Mouse (Mus musculus): ENCODE results near the gene Slc23a4.

The Slc23a4 gene

GRCm38 (mm10) chr6:34954926-34955861 is 33.0 kb downstream of the Slc23a4 start:
- no peak for DNase-seq (ENCODE audit: low spot score)

GRCm38 (mm10) chr6:34951956-34952667 is 36.1 kb downstream of the Slc23a4 start:
- DNase-seq (ENCODE audit: low spot score) = no peak

- DNase-seq (ENCODE audit: low spot score) = no peak
Measured at GRCm38 (mm10) chr6:34951518-34951917, 36.7 kb downstream of the Slc23a4 start.

- no peak for DNase-seq (ENCODE audit: low spot score)
Measured at GRCm38 (mm10) chr6:34948461-34948860, 39.7 kb downstream of the Slc23a4 start.

GRCm38 (mm10) chr6:34946486-34947079 is 41.6 kb downstream of the Slc23a4 start:
- DNase-seq (ENCODE audit: low spot score) = no peak

GRCm38 (mm10) chr6:34943499-34943898 is 44.7 kb downstream of the Slc23a4 start:
- no peak for DNase-seq (ENCODE audit: low spot score)

GRCm38 (mm10) chr6:34942446-34942845 is 45.8 kb downstream of the Slc23a4 start:
- DNase-seq (ENCODE audit: low spot score) = no peak

- DNase-seq (ENCODE audit: low spot score) = no peak
Measured at GRCm38 (mm10) chr6:34941496-34941895, 46.7 kb downstream of the Slc23a4 start.

- DNase-seq (ENCODE audit: low spot score) = no peak
Measured at GRCm38 (mm10) chr6:34939451-34939850, 48.8 kb downstream of the Slc23a4 start.

- no peak for DNase-seq (ENCODE audit: low spot score)
Measured at GRCm38 (mm10) chr6:34938929-34939325, 49.3 kb downstream of the Slc23a4 start.

GRCm38 (mm10) chr6:34938280-34938928 is 49.8 kb downstream of the Slc23a4 start:
- no peak for DNase-seq (ENCODE audit: low spot score)

GRCm38 (mm10) chr6:34936743-34937142 is 51.5 kb downstream of the Slc23a4 start:
- no peak for DNase-seq (ENCODE audit: low spot score)

- DNase-seq (ENCODE audit: low spot score) = no peak
Measured at GRCm38 (mm10) chr6:34932633-34933032, 55.6 kb downstream of the Slc23a4 start.

GRCm38 (mm10) chr6:34927594-34927993 is 60.6 kb downstream of the Slc23a4 start:
- no peak for DNase-seq (ENCODE audit: low spot score)

- DNase-seq (ENCODE audit: low spot score) = no peak
Measured at GRCm38 (mm10) chr6:34927156-34927555, 61.0 kb downstream of the Slc23a4 start.

GRCm38 (mm10) chr6:34921941-34922340 is 66.3 kb downstream of the Slc23a4 start:
- no peak for DNase-seq (ENCODE audit: low spot score)

GRCm38 (mm10) chr6:34920631-34921030 is 67.6 kb downstream of the Slc23a4 start:
- DNase-seq (ENCODE audit: low spot score) = no peak

- DNase-seq (ENCODE audit: low spot score) = no peak
Measured at GRCm38 (mm10) chr6:34919956-34920355, 68.2 kb downstream of the Slc23a4 start, which contains the start of gene Stra8. Gene Stra8 (plus strand): TSS chr6:34920163.

GRCm38 (mm10) chr6:34919146-34919545 is 69.1 kb downstream of the Slc23a4 start:
- DNase-seq (ENCODE audit: low spot score) = no peak

- DNase-seq (ENCODE audit: low spot score) = no peak
Measured at GRCm38 (mm10) chr6:34914462-34914861, 73.7 kb downstream of the Slc23a4 start.

- DNase-seq (ENCODE audit: low spot score) = no peak
Measured at GRCm38 (mm10) chr6:34913341-34914040, 74.7 kb downstream of the Slc23a4 start.

All from ovary, adult 18-20 months (tissue).